In genomic region chr2:24763115-24763557, GRCm38 (mm10) we compare ENCODE assay signal across 8 mouse cellular contexts. TPM values are rescaled to one million over a fixed set of nuclear protein-coding genes. Genes with fewer than 3 reads are reported as not detected.
DNase-seq lines count a peak whose midpoint lies in the region; ATAC-seq lines count a peak whose summit lies in the region.

Gene Cacna1b, minus strand, starts transcription at chr2:24763152.

- 0% methylated on average over 42 of the region's 42 CpGs for WGBS in liver, embryonic 16.5 days (ENCODE audit: insufficient replicate concordance)

- H3K36me3 ChIP-seq in liver, embryonic 16.5 days (ENCODE audit: control insufficient read depth, insufficient read depth), result no peaks in the 10 kb centered on the region

- H3K9ac ChIP-seq in liver, embryonic 16.5 days (ENCODE audit: low read depth, low read length), result no peak within 1 kb of the TSS

- H3K27me3 ChIP-seq in liver, embryonic 16.5 days (ENCODE audit: control insufficient read depth, insufficient read depth, low read depth, low read length), result peaks cover 32% of the 10 kb centered on the region

- no peaks in the 10 kb centered on the region for H3K9me3 ChIP-seq in liver, embryonic 16.5 days (replicated peaks; ENCODE audit: control insufficient read depth, low read length)

- peak within 1 kb of the TSS; percentile 65 for H3K4me2 ChIP-seq in liver, embryonic 16.5 days (ENCODE audit: low read depth, low read length)

- peak; percentile 64 for ATAC-seq in liver, embryonic 16.5 days (ENCODE audit: low read depth)

- H3K27ac ChIP-seq in liver, embryonic 16.5 days (ENCODE audit: low read length), result no peak within 1 kb of the TSS

- peak; percentile 70 for DNase-seq in B cell, adult 2 months
- peak; percentile 81 for DNase-seq in adrenal gland, postnatal 10 days
- DNase-seq in embryo, embryonic 11.5 days (ENCODE audit: low read depth, low spot score), result peak; percentile 65
- peak; percentile 15 for DNase-seq in heart, adult 8-10 months (ENCODE audit: low spot score)
- DNase-seq in layer of hippocampus, adult 18-20 months (ENCODE audit: low spot score in 2 of 2), result peak; percentile 92
- DNase-seq in retina, adult 2 months (ENCODE audit: low read depth, low spot score), result peak; percentile 41
- peak; percentile 61 for DNase-seq in thymus, postnatal 25 days

- H3K4me3 ChIP-seq in liver, embryonic 16.5 days (ENCODE audit: low read depth, low read length), result peak within 1 kb of the TSS; percentile 50

- peaks cover 11% of the 10 kb centered on the region for H3K4me1 ChIP-seq in liver, embryonic 16.5 days (ENCODE audit: control insufficient read depth, low read depth, low read length)

RNA-seq across cellular contexts. Expression of gene Cacna1b, which starts in this region (rescaled TPM):
- total RNA-seq in adrenal gland, postnatal 10 days (2021), result 1 to 10 TPM; 2.1 to 5.8 TPM
- 1 to 10 TPM in 1 of 4 experiments, under 1 TPM in 2, not detected in 1; 0.32 to 1.1 (median 0.33) TPM for total RNA-seq in heart, adult 8-10 months (2022)
- total RNA-seq in layer of hippocampus, adult 18-20 months (2021), result 10 to 100 TPM; 71.1 to 71.2 TPM
- polyA plus RNA-seq in liver, embryonic 16.5 days (2015; fragmentation: Nextera tagmentation; extraction: Ambion mirVana), result 0.01 and 0.06 TPM in 2 replicates

Comparison
In these comparisons a context has a peak if more than half of its experiments do, and no peak if none do; other contexts are left out.
1. RNA of gene Cacna1b (total RNA-seq): 71.1 to 71.2 TPM in layer of hippocampus, adult 18-20 months; 2.1 to 5.8 TPM in adrenal gland, postnatal 10 days and 0.32 to 1.1 TPM in heart, adult 8-10 months; every median in the first group is over 10 times any median in the second.
2. Peak in ATAC-seq, H3K4me3 ChIP-seq and H3K4me2 ChIP-seq in liver, embryonic 16.5 days; RNA of the gene not detected or under 1 TPM.
3. DNase-seq: peak in every context shown above with its lines; median percentile 92 in layer of hippocampus, adult 18-20 months; 81 in adrenal gland, postnatal 10 days; 70 in B cell, adult 2 months; 65 in embryo, embryonic 11.5 days; 61 in thymus, postnatal 25 days; 41 in retina, adult 2 months; 15 in heart, adult 8-10 months.